Mouse (Mus musculus): ENCODE results near the gene Fcgr4. TPM values are rescaled to one million over a fixed set of nuclear protein-coding genes. Genes with fewer than 3 reads are reported as not detected.
"Not testable (repeated sequence)": the region's sequence is repeated elsewhere in the genome, so short reads cannot be mapped to it uniquely, and the experiment has no call there.

Fcgr4 gene
- polyA plus RNA-seq, 1 experiment: 86.6 TPM

DNA sequence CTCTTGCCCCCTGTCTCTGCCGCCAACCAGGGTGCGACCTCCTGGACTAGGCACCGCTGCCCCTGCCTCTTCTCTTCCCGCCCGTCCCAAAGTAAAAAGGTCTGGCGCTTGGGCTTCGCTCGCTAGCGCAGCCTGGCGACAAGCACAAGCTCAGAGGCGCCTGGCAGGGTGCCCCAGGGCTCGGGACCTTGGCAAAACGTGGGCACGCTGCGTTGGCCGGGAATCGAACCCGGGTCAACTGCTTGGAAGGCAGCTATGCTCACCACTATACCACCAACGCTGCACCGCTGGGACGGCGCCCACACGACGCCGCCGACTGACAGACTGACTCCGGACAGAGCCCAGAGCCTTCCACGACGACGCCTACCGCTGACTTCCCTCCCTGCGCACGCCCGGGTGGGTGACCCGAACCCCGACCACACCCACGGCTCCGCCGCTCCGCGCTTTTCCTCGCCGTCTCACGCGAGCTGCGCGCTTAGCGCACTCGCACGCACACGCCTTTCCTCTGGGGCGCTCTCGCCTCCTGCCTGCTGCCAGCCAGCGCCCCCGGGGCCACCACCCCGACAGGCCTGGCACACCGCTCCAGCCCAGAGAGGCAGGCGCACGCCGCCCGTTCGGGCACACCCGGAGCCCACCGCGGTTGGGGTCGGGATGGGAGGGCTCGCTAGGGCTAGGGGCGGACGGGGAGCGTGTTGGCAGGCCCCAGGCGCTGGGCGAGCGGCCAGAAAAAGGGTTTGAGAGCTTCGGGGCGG is 45.9 kb downstream of the Fcgr4 start, which contains the start of gene Fcgr3:
Fcgr3 (minus strand) TSS at position 445 of the 752 bp plus-strand sequence.
- H3K27ac ChIP-seq (ENCODE audit: insufficient read depth, low read depth, low read length): peak within 1 kb of the TSS; percentile 4
- H3K4me1 ChIP-seq (ENCODE audit: control insufficient read depth, insufficient read depth, low read length): peaks cover 19% of the 10 kb centered on the region
- peak; percentile 51 for TF ChIP-seq CTCF (IDR thresholded peaks at IDR 0.05; ENCODE audit: low read depth, low read length)
- peak within 1 kb of the TSS; percentile 41 for H3K4me3 ChIP-seq (ENCODE audit: insufficient read depth, low read length)

DNA sequence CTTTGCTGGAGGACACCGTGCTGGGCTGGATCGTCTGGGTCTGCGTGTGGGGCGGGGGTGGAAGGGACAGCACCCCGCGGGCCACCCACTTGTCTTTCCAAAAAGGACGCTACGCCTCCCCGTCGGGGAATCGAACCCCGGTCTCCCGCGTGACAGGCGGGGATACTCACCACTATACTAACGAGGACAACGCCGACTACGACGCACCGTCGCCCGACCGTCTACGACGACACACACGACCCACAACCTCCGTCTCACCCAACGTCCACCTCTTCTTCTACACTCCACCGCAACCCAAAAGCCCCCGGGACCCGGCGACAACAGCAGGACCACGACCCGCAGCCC is 46.5 kb downstream of the Fcgr4 start:
- H3K27ac ChIP-seq (ENCODE audit: insufficient read depth, low read depth, low read length): not testable (repeated sequence)
- Histone ChIP-seq H3K4me1 (ENCODE audit: control insufficient read depth, insufficient read depth, low read length) (peaks cover 15% of the 10 kb centered on the region), H3K4me3 (ENCODE audit: insufficient read depth, low read length) (peak overlapping the region; percentile 37)

DNA sequence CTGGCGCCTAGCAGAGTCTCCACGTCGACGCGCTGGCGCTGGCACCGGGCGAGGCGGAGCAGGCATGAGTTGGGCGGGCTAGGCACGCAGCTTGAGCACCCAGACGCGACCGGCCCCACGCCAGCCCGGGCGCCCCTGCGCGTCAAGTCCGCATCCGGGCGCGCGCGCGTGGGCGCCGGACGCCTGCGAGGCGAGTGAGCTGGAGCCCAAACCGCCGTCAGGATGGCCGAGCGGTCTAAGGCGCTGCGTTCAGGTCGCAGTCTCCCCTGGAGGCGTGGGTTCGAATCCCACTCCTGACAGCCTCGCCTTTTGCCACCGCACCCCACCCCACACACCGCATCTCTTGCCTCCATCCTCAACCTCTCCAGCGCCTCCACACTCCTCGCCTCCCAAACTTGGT is 47.0 kb downstream of the Fcgr4 start:
- H3K4me3 ChIP-seq (ENCODE audit: insufficient read depth, low read length): 0 out of 2 replicates have a peak overlapping the region, but pooled peaks have one; percentile 16

DNA sequence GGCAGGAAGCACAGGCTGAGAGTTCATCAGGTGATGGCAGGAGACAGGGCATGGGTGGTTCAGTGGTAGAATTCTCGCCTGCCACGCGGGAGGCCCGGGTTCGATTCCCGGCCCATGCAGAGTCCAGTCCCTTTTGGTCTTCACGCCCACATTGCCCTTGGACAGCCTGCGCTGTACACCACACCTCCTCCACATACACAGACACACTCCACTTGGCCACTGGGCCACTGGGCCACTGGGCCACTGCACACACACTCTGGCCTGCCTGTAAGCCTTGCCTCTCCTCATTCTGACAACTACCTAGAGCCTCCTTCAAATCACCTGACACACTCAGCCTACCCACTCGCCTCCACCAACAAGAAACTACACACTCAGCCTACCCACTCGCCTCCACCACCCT is 47.9 kb downstream of the Fcgr4 start:
- H3K27ac ChIP-seq (ENCODE audit: insufficient read depth, low read depth, low read length); H3K4me1 ChIP-seq (ENCODE audit: control insufficient read depth, insufficient read depth, low read length); H3K4me3 ChIP-seq (ENCODE audit: insufficient read depth, low read length): not testable (repeated sequence)

More for the DNA sequence above, 47.0 kb downstream of the Fcgr4 start:
- not testable (repeated sequence) for H3K27ac ChIP-seq (ENCODE audit: insufficient read depth, low read depth, low read length); H3K4me1 ChIP-seq (ENCODE audit: control insufficient read depth, insufficient read depth, low read length)

DNA sequence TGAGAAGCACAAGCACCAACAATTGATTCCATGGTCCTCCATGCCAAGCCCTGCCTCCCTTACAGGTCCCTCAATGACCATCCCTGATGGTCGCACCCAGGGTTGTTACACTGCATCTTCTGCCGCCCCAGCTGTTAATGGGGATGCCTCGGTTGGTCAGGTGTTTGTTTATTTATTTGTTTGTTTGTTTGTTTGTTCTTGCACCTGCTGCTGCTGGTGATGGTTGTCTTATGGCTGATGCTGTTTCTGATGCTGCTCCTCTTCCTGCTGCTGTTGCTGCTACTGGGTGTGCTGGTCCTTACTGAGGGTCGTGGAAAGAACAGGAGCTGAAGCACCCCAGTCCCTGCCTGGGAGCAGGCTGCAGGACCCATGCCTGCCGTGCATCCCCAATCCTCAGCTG is 49.2 kb downstream of the Fcgr4 start:
- H3K27ac ChIP-seq (ENCODE audit: insufficient read depth, low read depth, low read length); H3K4me1 ChIP-seq (ENCODE audit: control insufficient read depth, insufficient read depth, low read length); H3K4me3 ChIP-seq (ENCODE audit: insufficient read depth, low read length): not testable (repeated sequence)

DNA sequence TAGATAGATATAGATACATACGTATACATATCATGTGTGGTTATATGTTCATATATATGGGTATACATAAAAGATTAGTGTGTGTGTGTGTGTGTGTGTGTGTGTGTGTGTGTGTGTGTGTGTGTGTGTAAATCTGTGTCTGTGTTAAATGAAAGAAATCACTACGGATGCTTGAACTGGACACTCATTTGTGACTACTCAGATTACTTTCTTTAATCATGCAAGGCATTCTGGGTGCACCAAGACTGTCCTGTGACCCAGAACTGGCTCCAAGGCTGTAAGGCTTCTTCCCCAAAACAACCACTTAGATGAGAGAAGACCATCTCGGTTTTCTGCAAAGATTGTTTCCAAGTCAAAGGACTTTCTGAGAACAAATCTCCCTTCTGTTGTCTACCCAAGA is 50.8 kb downstream of the Fcgr4 start:
- not testable (repeated sequence) for H3K27ac ChIP-seq (ENCODE audit: insufficient read depth, low read depth, low read length); H3K4me3 ChIP-seq (ENCODE audit: insufficient read depth, low read length); H3K4me1 ChIP-seq (ENCODE audit: control insufficient read depth, insufficient read depth, low read length)

DNA sequence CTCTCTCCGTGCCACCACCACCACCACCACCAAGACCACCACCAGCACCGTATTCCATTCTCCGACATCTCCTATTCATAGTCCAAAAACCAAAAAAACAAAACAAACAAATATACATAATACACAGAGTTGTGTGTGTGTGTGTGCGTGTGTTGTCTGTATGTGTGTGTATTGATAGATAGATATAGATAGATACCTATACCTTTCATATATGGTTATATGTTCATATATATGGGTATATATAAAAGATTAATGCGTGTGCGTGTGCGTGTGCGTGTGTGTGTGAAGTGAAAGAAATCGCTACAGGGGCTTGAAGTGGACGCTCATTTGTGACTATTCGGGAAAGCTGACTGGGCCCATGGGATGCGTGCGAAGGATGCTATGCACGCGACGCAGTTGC is 52.2 kb downstream of the Fcgr4 start:
- not testable (repeated sequence) for H3K27ac ChIP-seq (ENCODE audit: insufficient read depth, low read depth, low read length); H3K4me1 ChIP-seq (ENCODE audit: control insufficient read depth, insufficient read depth, low read length)
- H3K4me3 ChIP-seq (ENCODE audit: insufficient read depth, low read length): peak overlapping the region; percentile 5; the same call in 1 of the 2 replicates

DNA sequence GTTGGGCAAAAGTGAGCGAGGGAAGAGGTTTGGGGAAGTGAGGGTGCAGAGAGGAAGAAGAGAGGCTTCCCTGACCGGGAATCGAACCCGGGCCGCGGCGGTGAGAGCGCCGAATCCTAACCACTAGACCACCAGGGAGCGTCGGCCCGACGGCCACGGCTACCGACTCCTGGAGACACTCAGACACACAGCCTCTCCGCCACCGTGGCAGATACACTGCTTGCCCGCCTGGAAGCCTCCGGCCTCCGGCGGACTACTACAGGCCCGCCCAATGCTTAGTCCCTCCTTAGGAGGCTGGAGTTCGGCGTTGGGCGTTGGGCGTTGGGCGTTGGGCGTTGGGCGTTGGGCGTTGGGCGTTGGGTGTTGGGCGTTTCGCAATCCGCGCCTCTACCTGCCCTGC is 53.0 kb downstream of the Fcgr4 start:
- not testable (repeated sequence) for H3K4me3 ChIP-seq (ENCODE audit: insufficient read depth, low read length); H3K27ac ChIP-seq (ENCODE audit: insufficient read depth, low read depth, low read length); H3K4me1 ChIP-seq (ENCODE audit: control insufficient read depth, insufficient read depth, low read length)

DNA sequence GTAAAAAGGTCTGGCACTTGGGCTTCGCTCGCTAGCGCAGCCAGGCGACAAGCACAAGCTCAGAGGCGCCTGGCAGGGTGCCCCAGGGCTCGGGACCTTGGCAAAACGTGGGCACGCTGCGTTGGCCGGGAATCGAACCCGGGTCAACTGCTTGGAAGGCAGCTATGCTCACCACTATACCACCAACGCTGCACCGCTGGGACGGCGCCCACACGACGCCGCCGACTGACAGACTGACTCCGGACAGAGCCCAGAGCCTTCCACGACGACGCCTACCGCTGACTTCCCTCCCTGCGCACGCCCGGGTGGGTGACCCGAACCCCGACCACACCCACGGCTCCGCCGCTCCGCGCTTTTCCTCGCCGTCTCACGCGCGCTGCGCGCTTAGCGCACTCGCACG is 53.5 kb downstream of the Fcgr4 start:
- H3K4me1 ChIP-seq (ENCODE audit: control insufficient read depth, insufficient read depth, low read length); H3K27ac ChIP-seq (ENCODE audit: insufficient read depth, low read depth, low read length); H3K4me3 ChIP-seq (ENCODE audit: insufficient read depth, low read length): not testable (repeated sequence)

DNA sequence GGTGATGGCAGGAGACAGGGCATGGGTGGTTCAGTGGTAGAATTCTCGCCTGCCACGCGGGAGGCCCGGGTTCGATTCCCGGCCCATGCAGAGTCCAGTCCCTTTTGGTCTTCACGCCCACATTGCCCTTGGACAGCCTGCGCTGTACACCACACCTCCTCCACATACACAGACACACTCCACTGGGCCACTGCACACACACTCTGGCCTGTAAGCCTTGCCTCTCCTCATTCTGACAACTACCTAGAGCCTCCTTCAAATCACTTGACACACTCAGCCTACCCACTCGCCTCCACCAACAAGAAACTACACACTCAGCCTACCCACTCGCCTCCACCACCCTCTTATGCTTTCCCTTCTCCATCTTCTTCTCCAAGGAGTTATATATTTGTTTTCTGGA is 55.6 kb downstream of the Fcgr4 start:
- H3K4me3 ChIP-seq (ENCODE audit: insufficient read depth, low read length); H3K4me1 ChIP-seq (ENCODE audit: control insufficient read depth, insufficient read depth, low read length): not testable (repeated sequence)

DNA sequence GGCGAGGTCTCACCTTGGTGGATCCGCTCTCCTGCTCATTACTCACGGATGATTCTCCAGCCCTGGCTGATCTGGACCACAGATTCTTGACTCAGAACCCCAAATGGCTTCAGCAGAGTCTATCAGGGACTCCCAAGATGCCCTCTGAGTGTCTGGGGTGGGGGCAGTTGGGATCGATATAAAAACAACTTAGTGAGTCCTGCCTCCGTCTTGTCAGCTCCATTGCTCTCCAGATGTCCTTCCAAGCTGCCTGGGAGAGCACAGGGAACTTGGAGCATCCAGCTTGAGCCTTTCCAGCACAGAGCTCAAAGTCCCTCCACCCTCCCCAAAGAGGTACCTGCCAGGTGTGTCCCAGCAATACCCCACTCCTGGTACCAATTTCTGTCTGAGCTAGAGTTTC is 57.5 kb downstream of the Fcgr4 start:
- H3K4me3 ChIP-seq (ENCODE audit: insufficient read depth, low read length); H3K4me1 ChIP-seq (ENCODE audit: control insufficient read depth, insufficient read depth, low read length); H3K27ac ChIP-seq (ENCODE audit: insufficient read depth, low read depth, low read length): not testable (repeated sequence)

More for the DNA sequence above, 55.6 kb downstream of the Fcgr4 start:
- H3K27ac ChIP-seq (ENCODE audit: insufficient read depth, low read depth, low read length): not testable (repeated sequence)

DNA sequence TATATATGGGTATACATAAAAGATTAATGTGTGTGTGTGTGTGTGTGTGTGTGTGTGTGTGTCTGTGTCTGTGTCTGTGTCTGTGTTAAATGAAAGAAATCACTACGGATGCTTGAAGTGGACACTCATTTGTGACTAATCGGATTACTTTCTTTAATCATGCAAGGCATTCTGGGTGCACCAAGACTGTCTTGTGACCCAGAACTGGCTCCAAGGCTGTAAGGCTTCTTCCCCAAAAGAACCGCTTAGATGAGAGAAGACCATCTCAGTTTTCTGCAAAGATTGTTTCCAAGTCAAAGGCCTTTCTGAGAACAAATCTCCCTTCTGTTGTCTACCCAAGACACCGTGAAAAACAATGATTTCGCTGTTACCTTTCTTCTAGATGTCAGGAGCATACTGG is 58.5 kb downstream of the Fcgr4 start:
- H3K4me1 ChIP-seq (ENCODE audit: control insufficient read depth, insufficient read depth, low read length); H3K27ac ChIP-seq (ENCODE audit: insufficient read depth, low read depth, low read length); H3K4me3 ChIP-seq (ENCODE audit: insufficient read depth, low read length): not testable (repeated sequence)

DNA sequence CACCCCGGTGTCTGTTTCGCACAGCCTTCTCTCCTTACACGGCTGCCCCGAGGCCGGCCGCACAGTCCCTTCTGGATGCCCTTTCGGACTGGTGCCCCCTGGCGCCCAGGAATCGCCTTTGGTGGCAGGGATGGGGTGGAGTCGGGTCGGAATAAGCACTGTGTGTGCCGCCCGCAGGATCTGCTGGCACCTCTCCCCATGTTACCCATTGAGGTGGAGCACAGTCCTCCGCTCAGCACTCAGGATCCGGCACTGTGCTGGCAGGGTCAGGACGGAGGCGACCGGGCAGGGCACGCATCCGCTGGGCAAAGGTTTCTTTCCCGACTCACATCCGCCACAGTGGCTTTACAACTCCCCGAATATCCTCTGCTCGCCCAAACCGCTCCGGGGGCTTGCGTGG is 59.2 kb downstream of the Fcgr4 start:
- not testable (repeated sequence) for H3K27ac ChIP-seq (ENCODE audit: insufficient read depth, low read depth, low read length); H3K4me1 ChIP-seq (ENCODE audit: control insufficient read depth, insufficient read depth, low read length)
- H3K4me3 ChIP-seq (ENCODE audit: insufficient read depth, low read length): peak overlapping the region; percentile 17; the same call in 1 of the 2 replicates

DNA sequence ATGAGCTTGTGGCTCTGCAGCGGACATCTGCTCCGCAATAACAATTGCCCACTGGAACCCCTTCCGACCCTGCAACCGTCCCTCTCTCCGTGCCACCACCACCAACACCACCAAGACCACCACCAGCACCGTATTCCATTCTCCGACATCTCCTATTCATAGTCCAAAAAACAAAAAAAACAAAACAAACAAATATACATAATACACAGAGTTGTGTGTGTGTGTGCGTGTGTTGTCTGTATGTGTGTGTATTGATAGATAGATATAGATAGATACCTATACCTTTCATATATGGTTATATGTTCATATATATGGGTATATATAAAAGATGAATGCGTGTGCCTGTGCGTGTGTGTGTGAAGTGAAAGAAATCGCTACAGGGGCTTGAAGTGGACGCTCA is 59.7 kb downstream of the Fcgr4 start:
- not testable (repeated sequence) for H3K4me3 ChIP-seq (ENCODE audit: insufficient read depth, low read length); H3K27ac ChIP-seq (ENCODE audit: insufficient read depth, low read depth, low read length); H3K4me1 ChIP-seq (ENCODE audit: control insufficient read depth, insufficient read depth, low read length)

DNA sequence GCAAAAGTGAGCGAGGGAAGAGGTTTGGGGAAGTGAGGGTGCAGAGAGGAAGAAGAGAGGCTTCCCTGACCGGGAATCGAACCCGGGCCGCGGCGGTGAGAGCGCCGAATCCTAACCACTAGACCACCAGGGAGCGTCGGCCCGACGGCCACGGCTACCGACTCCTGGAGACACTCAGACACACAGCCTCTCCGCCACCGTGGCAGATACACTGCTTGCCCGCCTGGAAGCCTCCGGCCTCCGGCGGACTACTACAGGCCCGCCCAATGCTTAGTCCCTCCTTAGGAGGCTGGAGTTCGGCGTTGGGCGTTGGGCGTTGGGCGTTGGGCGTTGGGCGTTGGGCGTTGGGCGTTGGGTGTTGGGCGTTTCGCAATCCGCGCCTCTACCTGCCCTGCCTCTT is 60.6 kb downstream of the Fcgr4 start:
- H3K4me1 ChIP-seq (ENCODE audit: control insufficient read depth, insufficient read depth, low read length); H3K27ac ChIP-seq (ENCODE audit: insufficient read depth, low read depth, low read length); H3K4me3 ChIP-seq (ENCODE audit: insufficient read depth, low read length): not testable (repeated sequence)
